Mouse (Mus musculus): ENCODE measurements at regions not wholly inside any gene's neighbourhood (a gene's known extent, or its start where the extent isn't known, plus 50 kb on each side); places are given as distances from the start of the nearest gene placed in this dataset.

- Histone ChIP-seq H3K4me1 (no peaks in the 10 kb centered on the region), H3K9me3 (replicated peaks) (no peaks in the 10 kb centered on the region), H3K27ac (replicated peaks) (no peak overlapping the region), H3K4me3 (no peak overlapping the region), H3K36me3 (no peaks in the 10 kb centered on the region), H3K27me3 (ENCODE audit: low read depth, poor library complexity, severe bottlenecking) (no peaks in the 10 kb centered on the region)
- 88% methylated on average over 13 of the region's 13 CpGs for WGBS
- no peak for DNase-seq (ENCODE audit: low spot score)
These were observed 85.3 kb upstream of the Rbms3 start for GRCm38 (mm10) chr9:117714741-117715675.

- 93% methylated on average over 4 of the region's 4 CpGs for WGBS
- H3K36me3 ChIP-seq, result no peaks in the 10 kb centered on the region
- no peak for DNase-seq (ENCODE audit: low spot score)
- no peak overlapping the region for H3K27ac ChIP-seq (replicated peaks)
- H3K27me3 ChIP-seq (ENCODE audit: low read depth, poor library complexity, severe bottlenecking), result no peaks in the 10 kb centered on the region
- H3K4me3 ChIP-seq, result no peak overlapping the region
- H3K9me3 ChIP-seq (replicated peaks), result 0 out of 2 replicates have a peak, but pooled peaks cover 6% of the 10 kb centered on the region
- H3K4me1 ChIP-seq, result no peaks in the 10 kb centered on the region
These were observed 83.4 kb upstream of the Rbms3 start for GRCm38 (mm10) chr9:117713121-117713520.

GRCm38 (mm10) chr9:117711793-117712192 is 82.1 kb upstream of the Rbms3 start:
- H3K36me3 ChIP-seq, result no peaks in the 10 kb centered on the region
- DNase-seq (ENCODE audit: low spot score), result no peak
- no peaks in the 10 kb centered on the region for H3K27me3 ChIP-seq (ENCODE audit: low read depth, poor library complexity, severe bottlenecking)
- no peaks in the 10 kb centered on the region for H3K4me1 ChIP-seq
- no peak overlapping the region for H3K27ac ChIP-seq (replicated peaks)
- WGBS, result 87% methylated on average over 5 of the region's 5 CpGs
- H3K9me3 ChIP-seq (replicated peaks), result 0 out of 2 replicates have a peak, but pooled peaks cover 10% of the 10 kb centered on the region
- no peak overlapping the region for H3K4me3 ChIP-seq

GRCm38 (mm10) chr9:117710966-117711365 is 81.3 kb upstream of the Rbms3 start:
- Histone ChIP-seq H3K36me3 (no peaks in the 10 kb centered on the region), H3K4me3 (no peak overlapping the region), H3K27me3 (ENCODE audit: low read depth, poor library complexity, severe bottlenecking) (no peaks in the 10 kb centered on the region), H3K4me1 (no peaks in the 10 kb centered on the region), H3K27ac (replicated peaks) (no peak overlapping the region), H3K9me3 (replicated peaks) (0 out of 2 replicates have a peak, but pooled peaks cover 10% of the 10 kb centered on the region)
- DNase-seq (ENCODE audit: low spot score), result no peak
- WGBS, result 93% methylated on average over 9 of the region's 9 CpGs

- H3K36me3 ChIP-seq, result no peaks in the 10 kb centered on the region
- H3K27ac ChIP-seq (replicated peaks), result no peak overlapping the region
- 88% methylated on average over 13 of the region's 13 CpGs for WGBS
- no peaks in the 10 kb centered on the region for H3K27me3 ChIP-seq (ENCODE audit: low read depth, poor library complexity, severe bottlenecking)
- H3K9me3 ChIP-seq (replicated peaks), result 0 out of 2 replicates have a peak, but pooled peaks cover 10% of the 10 kb centered on the region
- DNase-seq (ENCODE audit: low spot score), result no peak
- H3K4me1 ChIP-seq, result no peaks in the 10 kb centered on the region
- no peak overlapping the region for H3K4me3 ChIP-seq
These were observed 80.0 kb upstream of the Rbms3 start for GRCm38 (mm10) chr9:117709677-117710076.

- DNase-seq (ENCODE audit: low spot score), result no peak
- 0 out of 2 replicates have a peak, but pooled peaks cover 6% of the 10 kb centered on the region for H3K9me3 ChIP-seq (replicated peaks)
- H3K4me1 ChIP-seq, result peaks cover 6% of the 10 kb centered on the region; the same call in 1 of the 2 replicates
- H3K4me3 ChIP-seq, result no peak overlapping the region
- WGBS, result 92% methylated on average over 8 of the region's 8 CpGs
- no peak overlapping the region for H3K27ac ChIP-seq (replicated peaks)
- H3K27me3 ChIP-seq (ENCODE audit: low read depth, poor library complexity, severe bottlenecking), result no peaks in the 10 kb centered on the region
- no peaks in the 10 kb centered on the region for H3K36me3 ChIP-seq
These were observed 63.3 kb upstream of the Rbms3 start for GRCm38 (mm10) chr9:117693001-117693400.

GRCm38 (mm10) chr9:117692486-117692885 is 62.8 kb upstream of the Rbms3 start:
- no peaks in the 10 kb centered on the region for H3K36me3 ChIP-seq
- no peak overlapping the region for H3K4me3 ChIP-seq
- H3K27ac ChIP-seq (replicated peaks), result no peak overlapping the region
- 0 out of 2 replicates have a peak, but pooled peaks cover 6% of the 10 kb centered on the region for H3K9me3 ChIP-seq (replicated peaks)
- 55% methylated on average over 9 of the region's 9 CpGs for WGBS
- no peaks in the 10 kb centered on the region for H3K27me3 ChIP-seq (ENCODE audit: low read depth, poor library complexity, severe bottlenecking)
- H3K4me1 ChIP-seq, result peaks cover 6% of the 10 kb centered on the region; the same call in 1 of the 2 replicates
- DNase-seq (ENCODE audit: low spot score), result peak; percentile 26

- no peaks in the 10 kb centered on the region for H3K27me3 ChIP-seq (ENCODE audit: low read depth, poor library complexity, severe bottlenecking)
- DNase-seq (ENCODE audit: low spot score), result no peak
- H3K4me3 ChIP-seq, result no peak overlapping the region
- WGBS, result 80% methylated on average over 4 of the region's 4 CpGs
- H3K27ac ChIP-seq (replicated peaks), result no peak overlapping the region
- peaks cover 6% of the 10 kb centered on the region; the same call in 1 of the 2 replicates for H3K4me1 ChIP-seq
- H3K36me3 ChIP-seq, result no peaks in the 10 kb centered on the region
- 0 out of 2 replicates have a peak, but pooled peaks cover 6% of the 10 kb centered on the region for H3K9me3 ChIP-seq (replicated peaks)
These were observed 60.2 kb upstream of the Rbms3 start for GRCm38 (mm10) chr9:117689946-117690345.

Data from midbrain, embryonic 10.5 days (tissue).